Mouse (Mus musculus): Measurements from ENCODE around the gene Bcas2. TPM values are rescaled to one million over a fixed set of nuclear protein-coding genes. Genes with fewer than 3 reads are reported as not detected.
"Not testable (repeated sequence)": the region's sequence is repeated elsewhere in the genome, so short reads cannot be mapped to it uniquely, and the experiment has no call there.

The Bcas2 gene
- polyA plus RNA-seq, 1 experiment from 2014 or later = 195 TPM

DNA sequence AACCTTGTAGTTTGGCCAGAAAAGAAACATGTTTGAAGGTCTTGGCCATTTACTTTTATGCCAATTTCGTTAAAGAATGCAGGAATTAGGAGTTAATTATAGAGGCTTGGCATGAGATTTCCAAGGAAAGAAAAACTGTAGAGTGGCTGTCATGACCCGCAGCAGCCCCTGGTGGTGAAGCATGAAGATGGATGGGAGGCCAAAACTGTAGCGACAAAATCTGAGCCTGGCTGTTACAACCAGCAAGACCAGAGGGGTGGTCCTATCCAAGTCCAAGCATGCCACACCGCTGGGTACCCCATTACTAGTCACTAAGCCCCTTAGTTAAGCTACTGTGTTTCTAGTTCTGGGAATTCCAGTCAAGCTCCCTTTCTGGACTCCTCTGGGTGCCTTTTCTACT is 9.7 kb downstream of the Bcas2 start:
- no peak overlapping the region for H3K9ac ChIP-seq (ENCODE audit: low read depth, low read length)
- no peak overlapping the region for H3K4me2 ChIP-seq (replicated peaks; ENCODE audit: low read depth, low read length)
- H3K9me3 ChIP-seq (ENCODE audit: control insufficient read depth, low read length) = no peaks in the 10 kb centered on the region
- no peak overlapping the region for H3K27ac ChIP-seq (ENCODE audit: low read depth, low read length)
- no peaks in the 10 kb centered on the region for H3K27me3 ChIP-seq (ENCODE audit: control insufficient read depth, insufficient read depth, low read length)
- no peak for ATAC-seq (ENCODE audit: low FRiP score, low TSS enrichment)
- WGBS = 51% methylated on average over 4 of the region's 4 CpGs
- H3K36me3 ChIP-seq (ENCODE audit: control insufficient read depth, insufficient read depth, low read length) = peaks cover 32% of the 10 kb centered on the region
- H3K4me1 ChIP-seq (ENCODE audit: control insufficient read depth, insufficient read depth, low read length) = no peaks in the 10 kb centered on the region
- no peak overlapping the region for H3K4me3 ChIP-seq (ENCODE audit: low read length)

DNA sequence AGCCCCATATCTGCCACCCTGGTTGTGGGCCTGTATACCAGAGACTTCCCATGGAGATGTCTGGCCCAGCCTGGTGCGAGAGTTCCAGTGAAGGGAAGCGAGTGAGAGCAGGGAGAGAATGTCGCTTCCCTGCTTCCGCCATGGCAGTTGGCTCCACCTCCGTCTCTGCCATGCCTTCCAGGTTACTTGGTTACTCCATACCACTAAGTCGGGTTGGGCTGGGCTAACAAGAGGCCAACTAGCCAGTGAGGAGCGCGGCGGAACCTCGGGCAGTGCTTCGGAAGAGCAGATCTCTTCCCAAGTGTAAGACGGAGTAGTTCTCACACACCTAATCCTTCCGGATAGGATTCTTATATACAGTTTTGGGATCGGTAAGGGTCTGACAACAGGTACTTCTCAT is 11.4 kb downstream of the Bcas2 start:
- Histone ChIP-seq H3K27ac (ENCODE audit: low read depth, low read length) (no peak overlapping the region), H3K4me3 (ENCODE audit: low read length) (no peak overlapping the region), H3K27me3 (ENCODE audit: control insufficient read depth, insufficient read depth, low read length) (no peaks in the 10 kb centered on the region), H3K9me3 (ENCODE audit: control insufficient read depth, low read length) (no peaks in the 10 kb centered on the region), H3K4me2 (replicated peaks; ENCODE audit: low read depth, low read length) (no peak overlapping the region), H3K36me3 (ENCODE audit: control insufficient read depth, insufficient read depth, low read length) (peaks cover 17% of the 10 kb centered on the region), H3K4me1 (ENCODE audit: control insufficient read depth, insufficient read depth, low read length) (no peaks in the 10 kb centered on the region), H3K9ac (ENCODE audit: low read depth, low read length) (no peak overlapping the region)
- ATAC-seq (ENCODE audit: low FRiP score, low TSS enrichment) = no peak
- WGBS = 82% methylated on average over 14 of the region's 14 CpGs

DNA sequence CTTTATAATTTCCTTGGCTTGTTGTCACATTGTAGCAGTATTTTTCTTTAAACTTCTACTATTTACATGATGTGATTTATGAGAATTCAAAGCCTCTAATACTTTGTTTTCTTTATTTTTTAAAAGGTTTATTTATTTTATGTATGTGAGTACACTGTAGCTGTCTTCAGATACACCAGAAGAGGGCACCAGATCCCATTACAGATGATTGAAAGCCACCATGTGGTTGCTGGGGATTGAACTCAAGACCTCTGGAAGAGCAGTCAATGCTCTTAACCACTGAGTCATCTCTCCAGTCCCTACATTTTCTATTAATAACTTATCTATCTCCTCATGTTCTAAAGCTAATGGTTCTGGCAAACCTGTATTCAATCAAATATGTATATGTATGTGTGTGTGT is 13.0 kb downstream of the Bcas2 start:
- not testable (repeated sequence) for H3K27me3 ChIP-seq (ENCODE audit: control insufficient read depth, insufficient read depth, low read length); H3K4me3 ChIP-seq (ENCODE audit: low read length); H3K36me3 ChIP-seq (ENCODE audit: control insufficient read depth, insufficient read depth, low read length); H3K4me1 ChIP-seq (ENCODE audit: control insufficient read depth, insufficient read depth, low read length); H3K9ac ChIP-seq (ENCODE audit: low read depth, low read length); ATAC-seq (ENCODE audit: low FRiP score, low TSS enrichment); H3K27ac ChIP-seq (ENCODE audit: low read depth, low read length); H3K9me3 ChIP-seq (ENCODE audit: control insufficient read depth, low read length); H3K4me2 ChIP-seq (replicated peaks; ENCODE audit: low read depth, low read length)

DNA sequence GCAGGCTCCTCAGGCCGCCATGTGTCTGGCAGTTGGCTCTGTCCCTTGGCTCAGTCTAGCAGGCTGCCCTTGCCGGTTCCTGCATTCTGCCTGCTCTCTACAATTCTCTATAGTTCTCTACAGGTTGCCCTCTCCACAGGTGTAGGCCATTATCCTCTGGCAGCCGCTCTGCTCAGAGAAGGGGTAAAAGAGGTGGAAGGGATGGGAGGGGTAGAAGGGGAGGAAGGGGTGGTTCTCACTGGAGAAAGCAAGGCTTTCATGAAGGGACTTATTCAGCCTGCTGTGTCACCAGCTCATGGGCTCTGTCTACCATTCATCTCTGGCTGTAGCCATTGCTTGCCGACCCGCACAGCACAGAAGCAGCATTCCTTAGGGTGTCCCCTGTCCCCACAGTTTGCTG is 17.0 kb downstream of the Bcas2 start:
- Histone ChIP-seq H3K4me3 (ENCODE audit: low read length) (no peak overlapping the region), H3K27ac (ENCODE audit: low read depth, low read length) (no peak overlapping the region), H3K9ac (ENCODE audit: low read depth, low read length) (no peak overlapping the region), H3K36me3 (ENCODE audit: control insufficient read depth, insufficient read depth, low read length) (no peaks in the 10 kb centered on the region), H3K9me3 (ENCODE audit: control insufficient read depth, low read length) (peaks cover 3% of the 10 kb centered on the region; the same call in 1 of the 2 replicates), H3K4me2 (replicated peaks; ENCODE audit: low read depth, low read length) (no peak overlapping the region), H3K4me1 (ENCODE audit: control insufficient read depth, insufficient read depth, low read length) (no peaks in the 10 kb centered on the region), H3K27me3 (ENCODE audit: control insufficient read depth, insufficient read depth, low read length) (no peaks in the 10 kb centered on the region)
- ATAC-seq (ENCODE audit: low FRiP score, low TSS enrichment) = no peak
- WGBS = 78% methylated on average over 5 of the region's 5 CpGs

DNA sequence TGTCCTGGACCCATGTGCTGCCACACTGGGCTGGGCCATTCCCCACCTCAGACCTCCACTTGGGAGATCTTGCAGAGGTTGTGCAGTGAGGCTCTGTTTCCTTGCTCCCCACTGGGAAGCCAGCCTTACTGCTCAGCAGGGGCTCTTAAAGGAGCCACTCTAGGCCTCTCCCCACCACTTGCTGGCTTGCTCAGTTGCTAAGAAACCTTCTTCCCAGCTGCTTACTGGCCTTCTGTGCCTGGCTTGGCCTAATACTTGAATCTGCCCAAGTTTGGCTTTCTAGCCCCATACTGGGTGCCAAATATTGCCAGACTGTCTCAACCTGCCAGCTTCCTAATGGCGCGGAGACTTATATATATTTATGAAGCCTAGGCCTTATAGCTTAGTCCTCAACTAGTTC is 17.4 kb downstream of the Bcas2 start:
- peaks cover 3% of the 10 kb centered on the region; the same call in 1 of the 2 replicates for H3K9me3 ChIP-seq (ENCODE audit: control insufficient read depth, low read length)
- no peaks in the 10 kb centered on the region for H3K27me3 ChIP-seq (ENCODE audit: control insufficient read depth, insufficient read depth, low read length)
- no peak overlapping the region for H3K27ac ChIP-seq (ENCODE audit: low read depth, low read length)
- no peaks in the 10 kb centered on the region for H3K4me1 ChIP-seq (ENCODE audit: control insufficient read depth, insufficient read depth, low read length)
- ATAC-seq (ENCODE audit: low FRiP score, low TSS enrichment) = no peak
- no peak overlapping the region for H3K4me3 ChIP-seq (ENCODE audit: low read length)
- no peaks in the 10 kb centered on the region for H3K36me3 ChIP-seq (ENCODE audit: control insufficient read depth, insufficient read depth, low read length)
- no peak overlapping the region for H3K4me2 ChIP-seq (replicated peaks; ENCODE audit: low read depth, low read length)
- 98% methylated on average over 2 of the region's 2 CpGs for WGBS
- H3K9ac ChIP-seq (ENCODE audit: low read depth, low read length) = no peak overlapping the region

DNA sequence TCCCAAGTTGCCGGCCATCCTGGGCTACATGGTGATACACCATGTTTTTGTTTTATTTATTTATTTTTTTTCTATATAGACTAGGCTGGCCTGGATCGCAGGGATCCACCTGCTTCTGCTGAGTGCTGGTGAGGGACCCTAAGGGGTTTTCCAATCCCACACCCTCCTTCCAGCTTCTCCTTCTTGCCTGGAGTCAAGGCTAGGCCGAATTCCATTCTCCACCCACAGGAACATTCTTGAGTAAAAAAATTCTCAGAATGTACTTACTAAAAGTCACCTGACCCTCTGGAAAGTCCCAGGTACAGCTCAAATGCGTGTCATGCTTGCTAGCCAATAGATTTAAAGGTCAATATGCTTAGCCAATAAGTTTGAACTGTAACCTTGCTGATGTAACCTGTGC is 20.7 kb downstream of the Bcas2 start:
- H3K9me3 ChIP-seq (ENCODE audit: control insufficient read depth, low read length) = peaks cover 3% of the 10 kb centered on the region; the same call in 1 of the 2 replicates
- WGBS = 82% methylated on average over 4 of the region's 4 CpGs
- no peak for ATAC-seq (ENCODE audit: low FRiP score, low TSS enrichment)
- H3K9ac ChIP-seq (ENCODE audit: low read depth, low read length) = no peak overlapping the region
- H3K36me3 ChIP-seq (ENCODE audit: control insufficient read depth, insufficient read depth, low read length) = no peaks in the 10 kb centered on the region
- no peaks in the 10 kb centered on the region for H3K4me1 ChIP-seq (ENCODE audit: control insufficient read depth, insufficient read depth, low read length)
- no peak overlapping the region for H3K4me2 ChIP-seq (replicated peaks; ENCODE audit: low read depth, low read length)
- H3K27me3 ChIP-seq (ENCODE audit: control insufficient read depth, insufficient read depth, low read length) = no peaks in the 10 kb centered on the region
- no peak overlapping the region for H3K27ac ChIP-seq (ENCODE audit: low read depth, low read length)
- H3K4me3 ChIP-seq (ENCODE audit: low read length) = no peak overlapping the region

DNA sequence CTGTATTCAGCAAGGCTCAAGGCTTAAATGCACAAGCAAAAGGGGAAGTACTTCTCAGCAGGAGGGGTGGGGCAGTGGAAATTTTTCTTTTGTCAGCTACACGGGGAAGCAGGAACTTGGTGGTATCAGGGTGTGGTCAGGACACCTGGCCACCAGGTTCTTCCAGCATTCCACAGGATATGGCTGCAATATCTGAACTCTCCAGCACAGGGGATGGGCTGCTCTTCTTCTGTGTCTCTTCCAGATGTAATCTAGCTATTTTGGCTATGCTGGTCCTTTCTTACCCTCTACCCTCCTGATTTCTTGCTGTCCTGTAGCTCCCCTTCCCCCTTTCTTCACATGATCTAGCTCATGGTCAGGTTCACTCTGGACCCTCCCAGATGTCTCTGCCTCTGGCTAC is 21.7 kb downstream of the Bcas2 start:
- no peak overlapping the region for H3K9ac ChIP-seq (ENCODE audit: low read depth, low read length)
- no peak overlapping the region for H3K4me3 ChIP-seq (ENCODE audit: low read length)
- H3K9me3 ChIP-seq (ENCODE audit: control insufficient read depth, low read length) = peaks cover 3% of the 10 kb centered on the region; the same call in 1 of the 2 replicates
- no peak for ATAC-seq (ENCODE audit: low FRiP score, low TSS enrichment)
- no peak overlapping the region for H3K27ac ChIP-seq (ENCODE audit: low read depth, low read length)
- no peak overlapping the region for H3K4me2 ChIP-seq (replicated peaks; ENCODE audit: low read depth, low read length)
- no peaks in the 10 kb centered on the region for H3K4me1 ChIP-seq (ENCODE audit: control insufficient read depth, insufficient read depth, low read length)
- whole genome bisulfite sequencing = 58% methylated on average over 1 of the region's 1 CpGs
- H3K36me3 ChIP-seq (ENCODE audit: control insufficient read depth, insufficient read depth, low read length) = no peaks in the 10 kb centered on the region
- no peaks in the 10 kb centered on the region for H3K27me3 ChIP-seq (ENCODE audit: control insufficient read depth, insufficient read depth, low read length)

DNA sequence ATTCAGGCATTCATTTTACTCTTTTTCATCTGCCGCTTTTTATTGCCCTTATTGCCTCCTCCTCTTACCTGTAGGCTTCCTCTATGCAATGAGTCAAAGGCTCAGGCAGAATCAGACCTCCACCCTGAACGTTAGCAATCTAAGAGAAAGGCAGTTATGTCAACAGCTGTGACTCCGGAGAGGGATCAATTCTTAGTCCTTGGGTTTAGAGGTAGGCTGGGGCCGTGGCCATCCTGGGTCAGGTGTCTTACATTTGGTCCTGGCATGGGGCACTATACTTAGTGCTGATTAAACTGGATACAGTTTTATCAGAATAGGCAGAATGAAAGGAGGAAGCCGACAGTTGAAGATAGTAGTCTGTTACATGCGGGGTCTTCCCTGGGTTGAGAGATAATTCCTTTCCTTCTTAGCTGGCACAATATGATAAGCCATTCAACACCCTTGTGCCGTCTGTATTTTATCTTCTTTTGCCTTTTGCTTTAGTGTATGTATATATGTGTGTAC is 24.9 kb downstream of the Bcas2 start:
- Histone ChIP-seq H3K27me3 (ENCODE audit: control insufficient read depth, insufficient read depth, low read length) (no peaks in the 10 kb centered on the region), H3K9ac (ENCODE audit: low read depth, low read length) (no peak overlapping the region), H3K27ac (ENCODE audit: low read depth, low read length) (no peak overlapping the region), H3K4me3 (ENCODE audit: low read length) (no peak overlapping the region), H3K4me1 (ENCODE audit: control insufficient read depth, insufficient read depth, low read length) (no peaks in the 10 kb centered on the region), H3K9me3 (ENCODE audit: control insufficient read depth, low read length) (peaks cover 3% of the 10 kb centered on the region; the same call in 1 of the 2 replicates), H3K36me3 (ENCODE audit: control insufficient read depth, insufficient read depth, low read length) (no peaks in the 10 kb centered on the region), H3K4me2 (replicated peaks; ENCODE audit: low read depth, low read length) (no peak overlapping the region)
- ATAC-seq (ENCODE audit: low FRiP score, low TSS enrichment) = no peak
- WGBS = 75% methylated on average over 7 of the region's 7 CpGs

DNA sequence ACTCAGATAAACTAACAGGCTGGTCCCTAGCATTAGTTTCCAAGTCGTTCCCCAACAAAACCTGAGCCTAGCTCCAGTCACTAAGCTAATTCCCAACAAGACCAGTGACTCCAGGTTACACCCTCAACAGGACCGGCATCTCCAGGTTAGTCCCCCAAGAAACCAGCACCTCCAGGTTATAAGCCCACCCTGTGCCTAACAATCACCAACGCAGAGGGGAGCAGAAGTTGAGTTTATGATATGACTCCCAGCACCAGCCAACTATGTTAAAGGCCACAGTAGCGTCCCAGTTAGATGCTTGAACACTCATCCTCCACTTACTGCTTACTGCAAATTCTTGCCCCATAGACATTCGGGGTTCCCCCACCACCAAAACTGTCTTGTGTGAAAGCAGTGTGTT is 27.9 kb downstream of the Bcas2 start:
- no peak overlapping the region for H3K4me3 ChIP-seq (ENCODE audit: low read length)
- H3K36me3 ChIP-seq (ENCODE audit: control insufficient read depth, insufficient read depth, low read length) = no peaks in the 10 kb centered on the region
- H3K27ac ChIP-seq (ENCODE audit: low read depth, low read length) = no peak overlapping the region
- no peaks in the 10 kb centered on the region for H3K9me3 ChIP-seq (ENCODE audit: control insufficient read depth, low read length)
- H3K9ac ChIP-seq (ENCODE audit: low read depth, low read length) = no peak overlapping the region
- no peak for ATAC-seq (ENCODE audit: low FRiP score, low TSS enrichment)
- no peak overlapping the region for H3K4me2 ChIP-seq (replicated peaks; ENCODE audit: low read depth, low read length)
- H3K4me1 ChIP-seq (ENCODE audit: control insufficient read depth, insufficient read depth, low read length) = no peaks in the 10 kb centered on the region
- WGBS = 85% methylated on average over 5 of the region's 5 CpGs
- H3K27me3 ChIP-seq (ENCODE audit: control insufficient read depth, insufficient read depth, low read length) = no peaks in the 10 kb centered on the region
